Mouse (Mus musculus): ENCODE results near the gene Dnm1.

The Dnm1 gene

GRCm38 (mm10) chr2:32353007-32353542 is at the start of gene Dnm1:
Dnm1 (minus strand) TSS chr2:32353338.
- ATAC-seq (ENCODE audit: insufficient number of reproducible peaks, low FRiP score, low TSS enrichment): peak; percentile 33; the same call in 1 of the 2 replicates

GRCm38 (mm10) chr2:32396695-32397094 is 43.6 kb upstream of the Dnm1 start:
- ATAC-seq (ENCODE audit: insufficient number of reproducible peaks, low FRiP score, low TSS enrichment): no peak

GRCm38 (mm10) chr2:32395946-32396621 is 42.9 kb upstream of the Dnm1 start:
- ATAC-seq (ENCODE audit: insufficient number of reproducible peaks, low FRiP score, low TSS enrichment): peak; percentile 89

GRCm38 (mm10) chr2:32395484-32395945 is 42.4 kb upstream of the Dnm1 start, which contains the start of gene Ptges2:
Ptges2 (plus strand) TSS chr2:32395896.
- peak; percentile 74 for ATAC-seq (ENCODE audit: insufficient number of reproducible peaks, low FRiP score, low TSS enrichment)

- no peak for ATAC-seq (ENCODE audit: insufficient number of reproducible peaks, low FRiP score, low TSS enrichment)
These were observed 41.8 kb upstream of the Dnm1 start for GRCm38 (mm10) chr2:32394973-32395372.

GRCm38 (mm10) chr2:32392063-32392462 is 38.9 kb upstream of the Dnm1 start:
- ATAC-seq (ENCODE audit: insufficient number of reproducible peaks, low FRiP score, low TSS enrichment): no peak

- ATAC-seq (ENCODE audit: insufficient number of reproducible peaks, low FRiP score, low TSS enrichment): no peak
These were observed 37.7 kb upstream of the Dnm1 start for GRCm38 (mm10) chr2:32390871-32391270.

- no peak for ATAC-seq (ENCODE audit: insufficient number of reproducible peaks, low FRiP score, low TSS enrichment)
These were observed 36.0 kb upstream of the Dnm1 start for GRCm38 (mm10) chr2:32389157-32389556.

GRCm38 (mm10) chr2:32387706-32388490 is 34.8 kb upstream of the Dnm1 start, which contains the start of gene Lcn2:
Lcn2 (minus strand) TSS chr2:32388252.
- no peak for ATAC-seq (ENCODE audit: insufficient number of reproducible peaks, low FRiP score, low TSS enrichment)

GRCm38 (mm10) chr2:32382689-32383088 is 29.6 kb upstream of the Dnm1 start:
- no peak for ATAC-seq (ENCODE audit: insufficient number of reproducible peaks, low FRiP score, low TSS enrichment)

GRCm38 (mm10) chr2:32381775-32382223 is 28.7 kb upstream of the Dnm1 start, which contains the start of gene 1110008P14Rik:
1110008P14Rik (minus strand) TSS chr2:32381938.
- ATAC-seq (ENCODE audit: insufficient number of reproducible peaks, low FRiP score, low TSS enrichment): peak; percentile 74

- peak; percentile 33; the same call in 1 of the 2 replicates for ATAC-seq (ENCODE audit: insufficient number of reproducible peaks, low FRiP score, low TSS enrichment)
These were observed 28.1 kb upstream of the Dnm1 start for GRCm38 (mm10) chr2:32381141-32381774.

GRCm38 (mm10) chr2:32380001-32380500 is 26.9 kb upstream of the Dnm1 start:
- no peak for ATAC-seq (ENCODE audit: insufficient number of reproducible peaks, low FRiP score, low TSS enrichment)

GRCm38 (mm10) chr2:32376963-32377362 is 23.8 kb upstream of the Dnm1 start:
- no peak for ATAC-seq (ENCODE audit: insufficient number of reproducible peaks, low FRiP score, low TSS enrichment)

- no peak for ATAC-seq (ENCODE audit: insufficient number of reproducible peaks, low FRiP score, low TSS enrichment)
These were observed 22.3 kb upstream of the Dnm1 start for GRCm38 (mm10) chr2:32375317-32375940.

- ATAC-seq (ENCODE audit: insufficient number of reproducible peaks, low FRiP score, low TSS enrichment): no peak
These were observed 21.1 kb upstream of the Dnm1 start for GRCm38 (mm10) chr2:32374191-32374590.

GRCm38 (mm10) chr2:32367315-32367714 is 14.2 kb upstream of the Dnm1 start:
- no peak for ATAC-seq (ENCODE audit: insufficient number of reproducible peaks, low FRiP score, low TSS enrichment)

GRCm38 (mm10) chr2:32364121-32364520 is 11.0 kb upstream of the Dnm1 start:
- ATAC-seq (ENCODE audit: insufficient number of reproducible peaks, low FRiP score, low TSS enrichment): no peak

GRCm38 (mm10) chr2:32363376-32364106 is 10.4 kb upstream of the Dnm1 start:
- no peak for ATAC-seq (ENCODE audit: insufficient number of reproducible peaks, low FRiP score, low TSS enrichment)

All from cerebellum, adult (tissue).